Mouse (Mus musculus): Measurements from ENCODE around the gene Zfp39.

DNA sequence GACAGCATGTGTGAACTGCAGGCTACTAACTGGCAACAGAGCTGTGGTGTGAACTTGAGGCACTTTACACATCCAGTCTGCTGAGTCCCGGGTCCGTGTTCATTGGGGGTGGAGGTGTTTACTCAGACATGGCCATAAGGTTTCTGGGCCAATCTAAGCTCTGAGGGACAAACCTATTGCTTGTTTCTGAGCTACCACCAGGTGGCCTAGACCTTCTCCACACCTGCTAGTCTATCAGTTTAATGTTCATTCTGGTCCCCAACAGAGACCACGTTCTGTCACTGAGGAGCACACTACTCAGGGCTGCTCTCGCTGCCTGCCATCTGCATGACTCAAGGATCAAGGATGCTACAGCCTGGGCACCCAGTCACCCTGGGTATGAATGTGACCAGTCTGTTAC lies 27.6 kb upstream of the Zfp39 start:
- TF ChIP-seq CTCF (IDR thresholded peaks at IDR 0.05; ENCODE audit: borderline replicate concordance, insufficient read depth, low read length) (no peak), POLR2A (IDR thresholded peaks at IDR 0.05; ENCODE audit: low read depth, low read length) (no peak)

Data from embryonic fibroblast, embryonic 13.5 days (primary cell).